Mouse (Mus musculus): ENCODE results near the gene Lgi2. TPM values are rescaled to one million over a fixed set of nuclear protein-coding genes. Genes with fewer than 3 reads are reported as not detected.

Gene Lgi2
- polyA plus RNA-seq, 1 experiment from 2014 or later = 1.9 TPM

- peaks cover under 1% of the 10 kb centered on the region; the same call in 1 of the 2 replicates for H3K27me3 ChIP-seq
- H3K27ac ChIP-seq = no peak overlapping the region
- H3K4me3 ChIP-seq = no peak overlapping the region
- H3K9ac ChIP-seq = no peak overlapping the region
- ATAC-seq (ENCODE audit: low FRiP score) = no peak
- 27% methylated on average over 6 of the region's 6 CpGs for WGBS
- no peaks in the 10 kb centered on the region for H3K36me3 ChIP-seq
- no peak overlapping the region for H3K4me2 ChIP-seq (replicated peaks)
- peaks cover 14% of the 10 kb centered on the region for H3K9me3 ChIP-seq (replicated peaks)
- H3K4me1 ChIP-seq = peaks cover under 1% of the 10 kb centered on the region; the same call in 1 of the 2 replicates
Observed at GRCm38 (mm10) chr5:52570746-52571145, 4.5 kb upstream of the Lgi2 start.

- Histone ChIP-seq H3K9me3 (replicated peaks) (0 out of 2 replicates have a peak, but pooled peaks cover 5% of the 10 kb centered on the region), H3K27me3 (peaks cover 15% of the 10 kb centered on the region; the same call in 1 of the 2 replicates), H3K36me3 (no peaks in the 10 kb centered on the region), H3K4me2 (replicated peaks) (peak overlapping the region; percentile 96), H3K27ac (no peak overlapping the region), H3K4me1 (peaks cover 7% of the 10 kb centered on the region), H3K4me3 (peak overlapping the region; percentile 66), H3K9ac (peak overlapping the region; percentile 76)
- WGBS = 4% methylated on average over 16 of the region's 17 CpGs
- ATAC-seq (ENCODE audit: low FRiP score) = peak; percentile 70
Observed at GRCm38 (mm10) chr5:52565214-52565812, 949 bp downstream of the Lgi2 start.

- peaks cover 7% of the 10 kb centered on the region for H3K4me1 ChIP-seq
- no peak for ATAC-seq (ENCODE audit: low FRiP score)
- H3K9ac ChIP-seq = no peak overlapping the region
- H3K27me3 ChIP-seq = peaks cover 15% of the 10 kb centered on the region; the same call in 1 of the 2 replicates
- 55% methylated on average over 3 of the region's 3 CpGs for WGBS
- no peaks in the 10 kb centered on the region for H3K36me3 ChIP-seq
- 0 out of 2 replicates have a peak, but pooled peaks cover 5% of the 10 kb centered on the region for H3K9me3 ChIP-seq (replicated peaks)
- no peak overlapping the region for H3K4me3 ChIP-seq
- H3K27ac ChIP-seq = no peak overlapping the region
- H3K4me2 ChIP-seq (replicated peaks) = no peak overlapping the region
Observed at GRCm38 (mm10) chr5:52564351-52564750, 1.9 kb downstream of the Lgi2 start.

- ATAC-seq (ENCODE audit: low FRiP score) = no peak
- Histone ChIP-seq H3K27me3 (peaks cover 10% of the 10 kb centered on the region; the same call in 1 of the 2 replicates), H3K36me3 (no peaks in the 10 kb centered on the region), H3K4me3 (no peak overlapping the region), H3K9ac (no peak overlapping the region), H3K4me2 (replicated peaks) (no peak overlapping the region), H3K4me1 (peaks cover 2% of the 10 kb centered on the region), H3K27ac (no peak overlapping the region), H3K9me3 (replicated peaks) (no peaks in the 10 kb centered on the region)
- 90% methylated on average over 8 of the region's 8 CpGs for WGBS
Observed at GRCm38 (mm10) chr5:52560240-52560639, 6.0 kb downstream of the Lgi2 start.

- H3K36me3 ChIP-seq = no peaks in the 10 kb centered on the region
- no peak overlapping the region for H3K9ac ChIP-seq
- 76% methylated on average over 7 of the region's 7 CpGs for WGBS
- H3K4me2 ChIP-seq (replicated peaks) = no peak overlapping the region
- ATAC-seq (ENCODE audit: low FRiP score) = no peak
- H3K4me3 ChIP-seq = no peak overlapping the region
- no peaks in the 10 kb centered on the region for H3K9me3 ChIP-seq (replicated peaks)
- H3K4me1 ChIP-seq = peaks cover 4% of the 10 kb centered on the region; the same call in 1 of the 2 replicates
- H3K27ac ChIP-seq = no peak overlapping the region
- no peaks in the 10 kb centered on the region for H3K27me3 ChIP-seq
Observed at GRCm38 (mm10) chr5:52555526-52555925, 10.7 kb downstream of the Lgi2 start.

- H3K27ac ChIP-seq = peak overlapping the region; percentile 14; the same call in 1 of the 2 replicates
- no peaks in the 10 kb centered on the region for H3K36me3 ChIP-seq
- WGBS = 59% methylated on average over 3 of the region's 3 CpGs
- 0 out of 2 replicates have a peak, but pooled peaks cover 3% of the 10 kb centered on the region for H3K9me3 ChIP-seq (replicated peaks)
- H3K27me3 ChIP-seq = no peaks in the 10 kb centered on the region
- H3K4me3 ChIP-seq = no peak overlapping the region
- peaks cover 4% of the 10 kb centered on the region; the same call in 1 of the 2 replicates for H3K4me1 ChIP-seq
- no peak overlapping the region for H3K9ac ChIP-seq
- ATAC-seq (ENCODE audit: low FRiP score) = peak; percentile 42
- no peak overlapping the region for H3K4me2 ChIP-seq (replicated peaks)
Observed at GRCm38 (mm10) chr5:52551318-52551632, 15.0 kb downstream of the Lgi2 start.

- 0 out of 2 replicates have a peak, but pooled peaks cover 3% of the 10 kb centered on the region for H3K9me3 ChIP-seq (replicated peaks)
- WGBS = 70% methylated on average over 13 of the region's 13 CpGs
- H3K4me1 ChIP-seq = peaks cover 4% of the 10 kb centered on the region; the same call in 1 of the 2 replicates
- no peaks in the 10 kb centered on the region for H3K27me3 ChIP-seq
- H3K27ac ChIP-seq = peak overlapping the region; percentile 14; the same call in 1 of the 2 replicates
- H3K4me3 ChIP-seq = no peak overlapping the region
- ATAC-seq (ENCODE audit: low FRiP score) = peak; percentile 62
- no peaks in the 10 kb centered on the region for H3K36me3 ChIP-seq
- H3K9ac ChIP-seq = no peak overlapping the region
- H3K4me2 ChIP-seq (replicated peaks) = no peak overlapping the region
Observed at GRCm38 (mm10) chr5:52550613-52551317, 15.5 kb downstream of the Lgi2 start.

- Histone ChIP-seq H3K27me3 (no peaks in the 10 kb centered on the region), H3K9ac (no peak overlapping the region), H3K4me1 (peaks cover 4% of the 10 kb centered on the region; the same call in 1 of the 2 replicates), H3K4me2 (replicated peaks) (no peak overlapping the region), H3K4me3 (no peak overlapping the region), H3K36me3 (no peaks in the 10 kb centered on the region), H3K27ac (no peak overlapping the region), H3K9me3 (replicated peaks) (0 out of 2 replicates have a peak, but pooled peaks cover 3% of the 10 kb centered on the region)
- 48% methylated on average over 3 of the region's 3 CpGs for WGBS
- no peak for ATAC-seq (ENCODE audit: low FRiP score)
Observed at GRCm38 (mm10) chr5:52546950-52547349, 19.3 kb downstream of the Lgi2 start.

GRCm38 (mm10) chr5:52543770-52544169 lies 22.5 kb downstream of the Lgi2 start:
- no peak for ATAC-seq (ENCODE audit: low FRiP score)
- no peaks in the 10 kb centered on the region for H3K36me3 ChIP-seq
- no peaks in the 10 kb centered on the region for H3K27me3 ChIP-seq
- H3K4me2 ChIP-seq (replicated peaks) = no peak overlapping the region
- no peak overlapping the region for H3K4me3 ChIP-seq
- H3K9ac ChIP-seq = no peak overlapping the region
- H3K27ac ChIP-seq = no peak overlapping the region
- WGBS = 78% methylated on average over 4 of the region's 4 CpGs
- 0 out of 2 replicates have a peak, but pooled peaks cover 3% of the 10 kb centered on the region for H3K9me3 ChIP-seq (replicated peaks)
- no peaks in the 10 kb centered on the region for H3K4me1 ChIP-seq

GRCm38 (mm10) chr5:52540186-52540585 lies 26.1 kb downstream of the Lgi2 start:
- Histone ChIP-seq H3K27me3 (no peaks in the 10 kb centered on the region), H3K9me3 (replicated peaks) (no peaks in the 10 kb centered on the region), H3K4me3 (no peak overlapping the region), H3K9ac (no peak overlapping the region), H3K27ac (no peak overlapping the region), H3K4me1 (no peaks in the 10 kb centered on the region), H3K36me3 (no peaks in the 10 kb centered on the region), H3K4me2 (replicated peaks) (no peak overlapping the region)
- no peak for ATAC-seq (ENCODE audit: low FRiP score)
- WGBS = 69% methylated on average over 3 of the region's 3 CpGs

- Histone ChIP-seq H3K36me3 (no peaks in the 10 kb centered on the region), H3K27me3 (no peaks in the 10 kb centered on the region), H3K4me2 (replicated peaks) (no peak overlapping the region), H3K4me3 (no peak overlapping the region), H3K9me3 (replicated peaks) (no peaks in the 10 kb centered on the region), H3K9ac (no peak overlapping the region), H3K4me1 (no peaks in the 10 kb centered on the region), H3K27ac (no peak overlapping the region)
- no peak for ATAC-seq (ENCODE audit: low FRiP score)
Observed at GRCm38 (mm10) chr5:52539483-52539882, 26.8 kb downstream of the Lgi2 start.

GRCm38 (mm10) chr5:52537024-52537423 lies 29.2 kb downstream of the Lgi2 start:
- WGBS = 84% methylated on average over 7 of the region's 7 CpGs
- Histone ChIP-seq H3K4me1 (no peaks in the 10 kb centered on the region), H3K27ac (no peak overlapping the region), H3K4me3 (no peak overlapping the region), H3K4me2 (replicated peaks) (no peak overlapping the region), H3K36me3 (no peaks in the 10 kb centered on the region), H3K27me3 (no peaks in the 10 kb centered on the region), H3K9ac (no peak overlapping the region), H3K9me3 (replicated peaks) (no peaks in the 10 kb centered on the region)
- no peak for ATAC-seq (ENCODE audit: low FRiP score)

All from hindbrain, embryonic 12.5 days (tissue).